Mouse (Mus musculus) limb, embryonic 13.5 days (tissue): ENCODE data around the gene Cacna1e. TPM values are rescaled to one million over a fixed set of nuclear protein-coding genes. Genes with fewer than 3 reads are reported as not detected.

Source experiments
- ATAC-seq: fragments of 200-750 bp; cut with Nextera tagmentation; 2 replicates; pipeline ENCODE4 v1.8.0; 2017; ENCODE audit warnings: low read depth, moderate number of reproducible peaks, moderate TSS enrichment; ENCODE audit not compliant: low FRiP score
- H3K27ac ChIP-seq: fragments of 300-500 bp; sonication (generic); 2 replicates; pipeline ENCODE4 v1.5.1; 2015; ENCODE audit warnings: inconsistent platforms, mild to moderate bottlenecking, moderate library complexity
- H3K27me3 ChIP-seq: fragments of 300-500 bp; sonication (generic); 2 replicates; pipeline ENCODE4 v1.6.1; 2015; ENCODE audit warnings: mild to moderate bottlenecking, inconsistent platforms
- H3K36me3 ChIP-seq: fragments of 300-500 bp; sonication (generic); 2 replicates; pipeline ENCODE4 v1.6.1; 2015; ENCODE audit warnings: inconsistent platforms, mild to moderate bottlenecking, moderate library complexity
- H3K4me1 ChIP-seq: fragments of 300-500 bp; sonication (generic); 2 replicates; pipeline ENCODE4 v1.6.1; 2015; ENCODE audit warnings: inconsistent platforms
- H3K4me2 ChIP-seq: fragments of 300-500 bp; sonication (generic); replicated peaks from 2 replicates; pipeline ENCODE4 v1.6.1; 2015; ENCODE audit warnings: inconsistent platforms, mild to moderate bottlenecking, moderate library complexity
- H3K4me3 ChIP-seq: fragments of 300-500 bp; sonication (generic); 2 replicates; pipeline ENCODE4 v1.5.1; 2015; ENCODE audit warnings: moderate library complexity, mild to moderate bottlenecking, inconsistent platforms
- H3K9ac ChIP-seq: fragments of 300-500 bp; sonication (generic); 2 replicates; pipeline ENCODE4 v1.6.1; 2015; ENCODE audit warnings: mild to moderate bottlenecking, inconsistent platforms
- H3K9me3 ChIP-seq: fragments of 300-500 bp; sonication (generic); 2 replicates; pipeline ENCODE4 v1.6.1; 2016; ENCODE audit warnings: inconsistent platforms
- WGBS: fragments of 180-500 bp; shearing (Covaris S2); methylation state at CpG from one replicate; pipeline ENCODE4 v1.1.7; 2015; 5-methylcytosine and 5-hydroxymethylcytosine counted together
- polyA plus RNA-seq: library from polyadenylated mRNA; unstranded; fragments of >200 nt; fragmentation: Nextera tagmentation; extraction: Ambion mirVana; gene quantifications from 2 replicates; pipeline ENCODE4 v1.2.1, GENCODE M21; 2015

The Cacna1e gene
- polyA plus RNA-seq, 1 experiment from 2014 or later = 1.0 TPM

DNA sequence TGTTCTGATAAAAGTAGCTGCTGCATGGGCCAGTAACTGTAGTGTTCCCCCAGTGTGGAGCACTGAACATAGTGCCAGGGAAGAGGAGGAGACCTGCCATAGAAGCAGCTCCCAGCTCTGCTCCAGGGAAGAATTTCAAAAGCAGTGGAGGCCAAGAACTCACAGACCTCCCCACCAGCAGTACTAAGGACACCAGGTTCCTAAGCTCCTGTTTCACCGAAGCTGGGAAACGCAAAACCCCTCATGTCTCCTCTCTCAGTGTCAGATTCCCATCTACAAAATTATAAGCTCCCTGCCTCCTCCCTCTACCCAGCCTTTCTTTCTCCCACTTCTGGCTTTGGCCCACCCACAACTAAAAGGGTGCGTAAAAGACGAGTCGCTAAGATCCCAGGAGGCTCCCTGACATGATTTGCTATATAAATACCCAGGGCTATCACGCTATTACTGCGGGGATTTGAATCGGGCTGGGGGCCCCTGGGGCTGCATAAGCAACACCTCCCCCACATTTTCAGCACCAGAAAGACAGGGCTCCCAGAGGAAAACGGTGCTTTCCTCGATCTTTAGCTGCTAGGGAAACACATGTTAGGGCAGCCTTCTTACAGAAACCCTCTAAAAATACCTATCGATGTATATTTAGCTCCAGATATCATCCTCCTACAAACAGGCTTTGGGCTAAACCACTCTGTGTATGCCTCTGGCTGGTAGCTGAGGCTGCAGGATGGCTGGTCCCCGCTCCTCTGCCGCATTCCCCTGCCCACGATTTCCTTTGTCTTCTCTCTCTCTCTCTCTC, 195.2 kb downstream of the Cacna1e start:
- peaks cover 4% of the 10 kb centered on the region; the same call in 1 of the 2 replicates for H3K4me1 ChIP-seq
- WGBS = 32% methylated on average over 14 of the region's 14 CpGs
- H3K4me2 ChIP-seq = peak overlapping the region; percentile 11; the same call in 1 of the 2 replicates
- no peak overlapping the region for H3K27ac ChIP-seq
- no peak overlapping the region for H3K4me3 ChIP-seq
- ATAC-seq = no peak
- H3K9me3 ChIP-seq = no peaks in the 10 kb centered on the region
- no peak overlapping the region for H3K9ac ChIP-seq
- no peaks in the 10 kb centered on the region for H3K36me3 ChIP-seq
- no peaks in the 10 kb centered on the region for H3K27me3 ChIP-seq

DNA sequence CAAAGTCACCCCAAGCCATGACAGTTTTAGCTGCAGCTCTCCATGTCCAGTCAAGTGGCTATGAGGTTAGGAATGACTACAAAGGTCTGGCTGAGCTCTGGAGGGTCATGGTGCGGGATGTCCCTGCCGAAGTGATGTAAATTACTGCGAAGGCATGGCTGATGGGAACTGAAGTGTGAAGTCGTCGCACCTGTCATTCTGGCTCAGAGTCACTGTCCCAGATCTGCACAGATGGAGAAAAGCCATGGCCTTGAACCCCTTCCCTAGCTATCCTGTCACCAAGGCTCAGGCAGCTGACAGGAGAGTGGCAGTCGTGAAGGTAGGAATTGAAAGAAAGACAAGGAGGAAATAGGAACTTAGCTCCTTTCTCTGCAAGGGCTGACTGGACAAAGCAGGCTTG, 197.4 kb downstream of the Cacna1e start:
- Histone ChIP-seq H3K36me3 (no peaks in the 10 kb centered on the region), H3K27ac (no peak overlapping the region), H3K4me1 (peaks cover 4% of the 10 kb centered on the region; the same call in 1 of the 2 replicates), H3K27me3 (no peaks in the 10 kb centered on the region), H3K9ac (no peak overlapping the region), H3K9me3 (no peaks in the 10 kb centered on the region), H3K4me3 (no peak overlapping the region), H3K4me2 (no peak overlapping the region)
- ATAC-seq = no peak
- WGBS = 79% methylated on average over 6 of the region's 6 CpGs

DNA sequence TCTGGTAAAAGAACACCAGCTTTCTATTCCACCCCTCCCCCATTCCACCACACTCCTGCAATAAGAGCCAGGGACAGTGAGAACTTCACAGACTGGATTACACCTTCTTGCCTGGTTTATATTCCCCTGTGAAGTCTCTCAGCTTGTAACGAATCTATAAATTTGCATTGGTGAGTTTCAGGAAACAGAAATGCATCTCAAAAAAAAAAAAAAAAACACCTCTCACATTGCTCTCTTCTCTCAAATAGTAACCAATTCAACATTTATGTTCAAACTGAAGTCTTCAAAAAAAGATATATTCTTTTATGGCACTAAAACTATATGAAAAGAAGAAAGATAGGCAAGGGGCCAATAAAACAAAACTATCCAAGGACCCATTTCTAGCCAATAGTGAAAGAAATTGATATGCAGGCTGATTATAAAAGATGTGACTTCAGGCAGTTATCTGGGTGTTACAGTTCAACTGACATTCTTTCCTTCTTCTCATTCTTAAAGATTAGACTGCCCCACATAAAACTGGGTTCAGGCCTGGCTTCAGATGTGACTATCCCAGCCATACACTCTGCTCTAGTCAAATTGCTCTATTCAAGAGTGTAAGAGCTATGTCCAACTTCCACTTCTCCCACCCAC, 200.7 kb downstream of the Cacna1e start:
- no peak overlapping the region for H3K27ac ChIP-seq
- H3K4me2 ChIP-seq = no peak overlapping the region
- no peak overlapping the region for H3K4me3 ChIP-seq
- no peak for ATAC-seq
- H3K4me1 ChIP-seq = no peaks in the 10 kb centered on the region
- 42% methylated on average over 1 of the region's 1 CpGs for WGBS
- no peaks in the 10 kb centered on the region for H3K27me3 ChIP-seq
- no peak overlapping the region for H3K9ac ChIP-seq
- no peaks in the 10 kb centered on the region for H3K36me3 ChIP-seq
- no peaks in the 10 kb centered on the region for H3K9me3 ChIP-seq

DNA sequence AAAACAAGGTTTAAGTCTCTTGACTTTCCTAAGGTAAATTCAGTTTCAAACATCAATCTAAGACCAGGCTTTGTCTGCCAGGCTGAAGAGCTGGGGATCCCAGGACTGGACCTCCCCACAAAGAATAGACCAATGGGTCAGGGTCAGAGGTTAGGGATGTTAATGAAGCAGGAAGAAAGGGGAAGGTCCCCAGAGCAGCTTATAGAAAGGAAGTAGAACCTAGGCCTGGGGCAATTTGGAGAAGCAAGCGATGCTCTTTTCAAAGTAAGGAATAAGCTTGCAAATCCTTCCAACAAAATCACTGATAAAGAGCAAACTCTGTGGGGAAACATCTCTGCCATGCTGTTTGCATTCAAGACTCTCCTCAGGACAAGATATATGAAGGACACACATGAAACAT, 205.3 kb downstream of the Cacna1e start:
- WGBS = 61% methylated on average over 1 of the region's 1 CpGs
- Histone ChIP-seq H3K27me3 (no peaks in the 10 kb centered on the region), H3K9me3 (no peaks in the 10 kb centered on the region)

DNA sequence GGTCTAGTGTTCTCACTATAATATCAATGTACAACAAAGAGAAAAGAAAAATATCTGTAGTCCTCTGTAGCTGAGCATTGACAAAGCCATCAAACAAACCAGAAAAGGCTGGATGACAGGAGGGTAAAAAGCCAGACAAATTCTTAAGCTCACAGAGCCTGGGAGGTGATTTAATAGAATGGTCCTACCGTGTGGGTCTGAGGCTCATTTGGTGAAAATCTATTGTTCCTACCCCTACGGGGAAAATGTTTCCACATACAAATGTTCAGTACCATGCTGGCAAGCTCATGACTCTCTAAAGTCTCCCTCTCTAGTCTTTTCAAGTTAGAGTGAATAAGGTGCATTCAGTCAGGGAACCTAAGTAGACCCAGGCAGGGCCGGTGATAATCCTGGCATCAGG, 206.2 kb downstream of the Cacna1e start:
- no peaks in the 10 kb centered on the region for H3K36me3 ChIP-seq
- no peak overlapping the region for H3K27ac ChIP-seq
- no peak overlapping the region for H3K4me2 ChIP-seq
- H3K4me1 ChIP-seq = no peaks in the 10 kb centered on the region
- H3K4me3 ChIP-seq = no peak overlapping the region
- H3K27me3 ChIP-seq = no peaks in the 10 kb centered on the region
- WGBS = 81% methylated on average over 3 of the region's 3 CpGs
- no peak overlapping the region for H3K9ac ChIP-seq
- H3K9me3 ChIP-seq = no peaks in the 10 kb centered on the region
- no peak for ATAC-seq

More for the DNA sequence above, 205.3 kb downstream of the Cacna1e start:
- H3K36me3 ChIP-seq = no peaks in the 10 kb centered on the region
- no peak overlapping the region for H3K4me2 ChIP-seq
- no peak overlapping the region for H3K4me3 ChIP-seq
- no peak overlapping the region for H3K9ac ChIP-seq
- H3K4me1 ChIP-seq = no peaks in the 10 kb centered on the region
- H3K27ac ChIP-seq = no peak overlapping the region
- no peak for ATAC-seq

DNA sequence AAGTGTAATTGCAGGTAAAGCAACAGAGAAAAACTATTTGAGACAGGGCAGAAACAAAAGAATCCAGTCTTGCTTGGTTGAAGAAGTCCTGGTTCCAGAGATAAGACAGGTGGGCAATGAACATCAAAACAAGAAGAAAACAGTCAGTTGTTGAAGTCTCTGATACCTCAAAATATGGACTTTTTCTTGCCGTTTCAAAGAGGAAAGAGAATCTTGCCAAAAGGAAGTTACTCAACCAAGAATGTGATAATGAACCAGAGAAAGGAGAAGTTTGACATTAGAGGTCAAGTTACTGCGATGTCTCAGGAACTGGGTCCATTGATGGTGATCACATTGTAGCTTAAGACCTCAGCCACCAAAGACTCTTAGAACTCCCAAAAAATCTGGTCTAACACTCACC, 206.6 kb downstream of the Cacna1e start:
- no peak overlapping the region for H3K4me2 ChIP-seq
- ATAC-seq = no peak
- no peaks in the 10 kb centered on the region for H3K36me3 ChIP-seq
- WGBS = 75% methylated on average over 2 of the region's 2 CpGs
- H3K4me3 ChIP-seq = no peak overlapping the region
- no peaks in the 10 kb centered on the region for H3K9me3 ChIP-seq
- H3K9ac ChIP-seq = no peak overlapping the region
- 0 out of 2 replicates have a peak, but pooled peaks cover 1% of the 10 kb centered on the region for H3K4me1 ChIP-seq
- no peaks in the 10 kb centered on the region for H3K27me3 ChIP-seq
- no peak overlapping the region for H3K27ac ChIP-seq

DNA sequence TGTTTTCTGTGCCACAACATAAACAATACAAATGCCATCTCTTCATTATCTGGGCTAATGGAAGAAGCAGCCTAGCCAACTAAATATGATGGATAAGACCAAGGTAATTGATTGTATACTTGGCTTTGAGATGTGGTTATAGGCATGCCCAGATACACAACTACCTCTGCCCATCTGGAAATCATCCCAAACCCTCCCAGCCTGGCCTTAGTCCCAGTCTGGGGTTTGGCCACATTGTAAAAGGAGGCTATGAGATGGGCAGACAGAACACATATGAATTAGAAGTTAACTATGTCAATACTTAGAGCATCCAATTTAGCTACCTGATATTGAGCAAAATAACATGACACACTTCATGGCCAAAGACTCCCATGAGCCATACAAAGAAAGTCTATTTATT, 220.6 kb downstream of the Cacna1e start:
- H3K4me1 ChIP-seq = peaks cover 11% of the 10 kb centered on the region; the same call in 1 of the 2 replicates

DNA sequence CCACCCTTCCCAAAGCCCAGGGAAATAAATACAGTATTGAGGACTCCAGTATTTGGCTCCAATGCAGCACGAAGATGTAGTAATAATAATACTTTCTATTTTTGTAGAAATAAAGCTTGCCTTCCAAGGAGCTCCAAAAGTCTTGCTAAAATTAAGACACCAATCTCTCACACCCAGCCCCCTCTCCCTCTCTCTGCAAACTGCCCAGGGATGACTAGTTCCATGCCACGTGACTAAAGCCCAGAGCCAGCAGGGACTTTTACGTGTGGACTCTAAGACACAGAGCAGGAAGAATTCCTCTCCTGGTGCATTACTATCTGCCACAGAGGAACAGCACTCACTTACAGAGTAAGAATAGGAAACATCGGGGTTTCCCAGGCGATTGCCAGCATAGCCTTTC, 222.3 kb downstream of the Cacna1e start:
- H3K4me2 ChIP-seq = no peak overlapping the region
- no peak overlapping the region for H3K4me3 ChIP-seq
- peaks cover 11% of the 10 kb centered on the region; the same call in 1 of the 2 replicates for H3K4me1 ChIP-seq
- no peak overlapping the region for H3K27ac ChIP-seq
- ATAC-seq = no peak
- no peaks in the 10 kb centered on the region for H3K9me3 ChIP-seq
- 0 out of 2 replicates have a peak, but pooled peaks cover 4% of the 10 kb centered on the region for H3K27me3 ChIP-seq
- H3K36me3 ChIP-seq = no peaks in the 10 kb centered on the region
- 80% methylated on average over 5 of the region's 5 CpGs for WGBS
- no peak overlapping the region for H3K9ac ChIP-seq

More for the DNA sequence above, 220.6 kb downstream of the Cacna1e start:
- no peak overlapping the region for H3K9ac ChIP-seq
- H3K27ac ChIP-seq = no peak overlapping the region
- H3K27me3 ChIP-seq = 0 out of 2 replicates have a peak, but pooled peaks cover 1% of the 10 kb centered on the region
- no peaks in the 10 kb centered on the region for H3K9me3 ChIP-seq
- no peak for ATAC-seq
- H3K4me3 ChIP-seq = no peak overlapping the region
- no peaks in the 10 kb centered on the region for H3K36me3 ChIP-seq
- no peak overlapping the region for H3K4me2 ChIP-seq

DNA sequence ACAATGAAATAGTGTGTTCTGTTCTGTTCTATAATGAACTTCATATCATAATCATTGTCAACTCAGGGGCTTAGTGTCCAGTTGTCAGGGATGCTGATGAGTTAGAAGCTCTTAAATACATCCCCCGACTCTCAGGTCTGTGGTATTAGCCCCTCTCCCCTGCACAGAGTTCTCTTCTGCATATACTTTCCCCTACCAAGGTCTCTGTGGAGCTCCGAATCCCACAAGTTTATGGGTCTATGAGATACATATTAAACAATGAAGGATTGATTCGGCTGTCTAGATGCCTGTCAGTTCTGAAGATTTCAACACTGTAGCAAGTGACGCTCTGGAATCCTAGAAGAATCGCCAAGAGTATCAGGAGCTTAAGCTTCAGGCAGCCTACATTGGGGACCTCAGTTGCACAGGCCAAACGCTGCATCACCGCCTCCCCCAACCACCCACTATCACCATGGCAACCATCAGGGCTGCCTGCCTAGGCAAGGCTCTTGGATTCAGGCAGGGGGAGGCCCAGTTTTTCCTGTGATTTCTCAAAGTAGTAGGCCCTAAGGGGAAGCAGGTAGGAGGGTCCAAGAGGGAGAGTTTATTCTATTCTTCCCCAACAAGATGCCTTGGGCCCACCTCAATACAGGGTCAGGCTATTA, 223.0 kb downstream of the Cacna1e start:
- Histone ChIP-seq H3K36me3 (no peaks in the 10 kb centered on the region), H3K27me3 (0 out of 2 replicates have a peak, but pooled peaks cover 4% of the 10 kb centered on the region), H3K4me3 (no peak overlapping the region), H3K4me1 (peaks cover 11% of the 10 kb centered on the region; the same call in 1 of the 2 replicates), H3K4me2 (no peak overlapping the region), H3K9me3 (no peaks in the 10 kb centered on the region), H3K27ac (no peak overlapping the region), H3K9ac (no peak overlapping the region)
- peak; percentile 64; the same call in 1 of the 2 replicates for ATAC-seq
- 60% methylated on average over 7 of the region's 7 CpGs for WGBS

DNA sequence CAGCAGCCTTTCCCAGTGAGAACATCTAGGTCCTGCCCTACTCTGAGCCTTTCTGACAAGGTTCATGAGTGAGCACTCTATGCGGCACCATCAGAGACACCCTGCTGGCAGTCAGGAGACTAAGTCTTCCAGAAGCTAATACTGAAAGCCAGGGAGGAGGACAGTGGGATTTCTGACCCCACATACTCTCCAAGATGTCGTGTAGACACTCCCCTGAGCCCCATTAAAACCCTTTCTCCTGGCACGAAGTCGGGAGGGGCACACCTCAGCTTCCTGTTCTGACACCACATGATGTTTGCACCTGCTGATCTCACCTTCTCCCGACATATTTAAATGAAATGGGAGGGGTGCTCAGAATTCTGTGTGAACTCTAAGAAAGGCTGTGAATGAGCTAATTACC, 226.9 kb downstream of the Cacna1e start:
- Histone ChIP-seq H3K36me3 (no peaks in the 10 kb centered on the region), H3K4me2 (no peak overlapping the region), H3K27ac (no peak overlapping the region), H3K27me3 (0 out of 2 replicates have a peak, but pooled peaks cover 4% of the 10 kb centered on the region), H3K9me3 (no peaks in the 10 kb centered on the region), H3K9ac (no peak overlapping the region), H3K4me1 (peaks cover 11% of the 10 kb centered on the region; the same call in 1 of the 2 replicates), H3K4me3 (no peak overlapping the region)
- WGBS = 51% methylated on average over 5 of the region's 5 CpGs
- no peak for ATAC-seq

DNA sequence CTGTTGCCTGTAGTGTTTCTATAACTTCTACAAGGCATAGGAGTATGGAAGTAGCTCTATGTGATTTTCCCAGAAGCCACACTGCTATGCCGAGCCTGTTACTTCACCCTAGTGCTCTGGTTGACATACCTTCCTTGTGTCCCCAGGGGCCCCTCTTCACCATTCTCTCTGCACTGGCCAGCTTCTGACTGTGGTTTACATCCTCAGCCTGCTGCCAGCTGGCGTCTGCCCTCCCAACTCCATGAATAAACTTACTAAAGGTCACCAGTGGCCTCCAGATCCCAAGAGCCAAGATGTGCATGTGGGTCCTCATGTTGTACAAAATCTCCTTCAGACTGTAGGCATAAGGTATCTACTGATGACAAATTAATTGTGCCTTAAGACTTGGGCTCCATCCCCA, 230.3 kb downstream of the Cacna1e start:
- Histone ChIP-seq H3K27ac (no peak overlapping the region), H3K4me2 (no peak overlapping the region), H3K4me3 (no peak overlapping the region), H3K9me3 (no peaks in the 10 kb centered on the region), H3K36me3 (no peaks in the 10 kb centered on the region), H3K9ac (no peak overlapping the region), H3K27me3 (0 out of 2 replicates have a peak, but pooled peaks cover 4% of the 10 kb centered on the region), H3K4me1 (no peaks in the 10 kb centered on the region)
- WGBS = 73% methylated on average over 2 of the region's 2 CpGs
- ATAC-seq = no peak
